Mouse (Mus musculus) hindbrain, embryonic 14.5 days (tissue): ENCODE results near the gene Peak1. TPM values are rescaled to one million over a fixed set of nuclear protein-coding genes. Genes with fewer than 3 reads are reported as not detected.
"Not testable (repeated sequence)": the region's sequence is repeated elsewhere in the genome, so short reads cannot be mapped to it uniquely, and the experiment has no call there.

Source experiments
- ATAC-seq: fragments of 200-750 bp; cut with Nextera tagmentation; 2 replicates; pipeline ENCODE4 v1.8.0; 2017; ENCODE audit warnings: moderate number of reproducible peaks, mild to moderate bottlenecking, moderate TSS enrichment, moderate library complexity; ENCODE audit not compliant: low FRiP score
- DNase-seq: peaks from one replicate; pipeline ENCODE4 v3.0.0-alpha.2; 2015; ENCODE audit warnings: low spot score
- H3K27ac ChIP-seq: fragments of 300-500 bp; sonication (generic); 2 replicates; pipeline ENCODE4 v1.5.1; 2014; ENCODE audit warnings: mild to moderate bottlenecking, moderate library complexity
- H3K27me3 ChIP-seq: fragments of 300-500 bp; sonication (generic); 2 replicates; pipeline ENCODE4 v1.6.1; 2014; ENCODE audit warnings: mild to moderate bottlenecking, low read length, mixed read lengths; ENCODE audit not compliant: control insufficient read depth, insufficient read depth
- H3K36me3 ChIP-seq: fragments of 300-500 bp; sonication (generic); replicated peaks from 2 replicates; pipeline ENCODE4 v1.6.1; 2014; ENCODE audit not compliant: control insufficient read depth, insufficient read depth
- H3K4me1 ChIP-seq: fragments of 300-500 bp; sonication (generic); replicated peaks from 2 replicates; pipeline ENCODE4 v1.6.1; 2014; ENCODE audit warnings: antibody characterized with exemption, low read length, mixed read lengths; ENCODE audit not compliant: control insufficient read depth, insufficient read depth
- H3K4me2 ChIP-seq: fragments of 300-500 bp; sonication (generic); replicated peaks from 2 replicates; pipeline ENCODE4 v1.6.1; 2014; ENCODE audit warnings: mild to moderate bottlenecking, moderate library complexity
- H3K4me3 ChIP-seq: fragments of 300-500 bp; sonication (generic); replicated peaks from 2 replicates; pipeline ENCODE4 v1.5.1; 2014; ENCODE audit warnings: mild to moderate bottlenecking, low read length
- H3K9ac ChIP-seq: fragments of 300-500 bp; sonication (generic); 2 replicates; pipeline ENCODE4 v1.6.1; 2014
- H3K9me3 ChIP-seq: fragments of 300-500 bp; sonication (generic); 2 replicates; pipeline ENCODE4 v1.6.1; 2016; ENCODE audit warnings: low read length; ENCODE audit not compliant: control insufficient read depth
- WGBS: fragments of 180-500 bp; shearing (Covaris S2); extraction: QIAGEN DNeasy Blood & Tissue Kit; methylation state at CpG from one replicate; pipeline ENCODE4 v1.1.7; 2014; 5-methylcytosine and 5-hydroxymethylcytosine counted together
- polyA plus RNA-seq: library from polyadenylated mRNA; unstranded; fragments of >200 nt; fragmentation: Nextera tagmentation; extraction: Ambion mirVana; gene quantifications from 2 replicates; pipeline ENCODE4 v1.2.1, GENCODE M21; 2014

Peak1 gene
- polyA plus RNA-seq, 1 experiment from 2014 or later, result 7.7 TPM

- Histone ChIP-seq H3K4me2 (no peak overlapping the region), H3K9ac (no peak overlapping the region), H3K27me3 (no peaks in the 10 kb centered on the region), H3K27ac (no peak overlapping the region), H3K9me3 (no peaks in the 10 kb centered on the region), H3K4me3 (no peak overlapping the region), H3K36me3 (0 out of 2 replicates have a peak, but pooled peaks cover 3% of the 10 kb centered on the region), H3K4me1 (no peaks in the 10 kb centered on the region)
- no peak for DNase-seq
- no peak for ATAC-seq
- 90% methylated on average over 2 of the region's 2 CpGs for WGBS
These were observed 35.4 kb upstream of the Peak1 start for GRCm38 (mm10) chr9:56453038-56453815.

- no peaks in the 10 kb centered on the region for H3K27me3 ChIP-seq
- no peak overlapping the region for H3K4me2 ChIP-seq
- no peaks in the 10 kb centered on the region for H3K9me3 ChIP-seq
- no peak for ATAC-seq
- WGBS, result 80% methylated on average over 6 of the region's 6 CpGs
- no peaks in the 10 kb centered on the region for H3K4me1 ChIP-seq
- 0 out of 2 replicates have a peak, but pooled peaks cover 3% of the 10 kb centered on the region for H3K36me3 ChIP-seq
- H3K4me3 ChIP-seq, result no peak overlapping the region
- H3K27ac ChIP-seq, result no peak overlapping the region
- no peak for DNase-seq
- no peak overlapping the region for H3K9ac ChIP-seq
These were observed 33.7 kb upstream of the Peak1 start for GRCm38 (mm10) chr9:56451570-56451969.

- no peak overlapping the region for H3K4me3 ChIP-seq
- ATAC-seq (no peak), DNase-seq (no peak)
- no peaks in the 10 kb centered on the region for H3K36me3 ChIP-seq
- H3K27ac ChIP-seq, result no peak overlapping the region
- H3K4me1 ChIP-seq, result no peaks in the 10 kb centered on the region
- no peak overlapping the region for H3K4me2 ChIP-seq
- no peaks in the 10 kb centered on the region for H3K27me3 ChIP-seq
- H3K9me3 ChIP-seq, result no peaks in the 10 kb centered on the region
- WGBS, result 81% methylated on average over 7 of the region's 7 CpGs
- H3K9ac ChIP-seq, result no peak overlapping the region
These were observed 21.8 kb upstream of the Peak1 start for GRCm38 (mm10) chr9:56439699-56440098.

- H3K9me3 ChIP-seq, ATAC-seq, H3K27ac ChIP-seq, H3K9ac ChIP-seq, H3K36me3 ChIP-seq, H3K4me1 ChIP-seq, H3K27me3 ChIP-seq, H3K4me2 ChIP-seq, H3K4me3 ChIP-seq, DNase-seq: not testable (repeated sequence)
- 94% methylated on average over 20 of the region's 29 CpGs for WGBS
These were observed 19.5 kb upstream of the Peak1 start for GRCm38 (mm10) chr9:56437300-56437892.

GRCm38 (mm10) chr9:56435821-56436526 lies 18.1 kb upstream of the Peak1 start:
- no peaks in the 10 kb centered on the region for H3K27me3 ChIP-seq
- no peak overlapping the region for H3K4me3 ChIP-seq
- WGBS, result 80% methylated on average over 5 of the region's 5 CpGs
- H3K9me3 ChIP-seq, result no peaks in the 10 kb centered on the region
- no peak overlapping the region for H3K9ac ChIP-seq
- DNase-seq (no peak), ATAC-seq (no peak)
- H3K4me1 ChIP-seq, result no peaks in the 10 kb centered on the region
- no peaks in the 10 kb centered on the region for H3K36me3 ChIP-seq
- no peak overlapping the region for H3K27ac ChIP-seq
- no peak overlapping the region for H3K4me2 ChIP-seq

- H3K4me2 ChIP-seq, result no peak overlapping the region
- 87% methylated on average over 4 of the region's 4 CpGs for WGBS
- no peak overlapping the region for H3K9ac ChIP-seq
- no peak overlapping the region for H3K27ac ChIP-seq
- no peak for ATAC-seq
- peaks cover 29% of the 10 kb centered on the region for H3K4me1 ChIP-seq
- no peaks in the 10 kb centered on the region for H3K36me3 ChIP-seq
- H3K27me3 ChIP-seq, result no peaks in the 10 kb centered on the region
- H3K9me3 ChIP-seq, result no peaks in the 10 kb centered on the region
- no peak for DNase-seq
- H3K4me3 ChIP-seq, result no peak overlapping the region
These were observed 7.0 kb upstream of the Peak1 start for GRCm38 (mm10) chr9:56424861-56425260.

- ATAC-seq (no peak), DNase-seq (no peak)
- no peak overlapping the region for H3K27ac ChIP-seq
- H3K9ac ChIP-seq, result no peak overlapping the region
- H3K4me1 ChIP-seq, result peaks cover 39% of the 10 kb centered on the region
- H3K27me3 ChIP-seq, result no peaks in the 10 kb centered on the region
- H3K4me2 ChIP-seq, result no peak overlapping the region
- H3K9me3 ChIP-seq, result no peaks in the 10 kb centered on the region
- H3K36me3 ChIP-seq, result no peaks in the 10 kb centered on the region
- WGBS, result 83% methylated on average over 5 of the region's 5 CpGs
- H3K4me3 ChIP-seq, result no peak overlapping the region
These were observed 4.1 kb upstream of the Peak1 start for GRCm38 (mm10) chr9:56421991-56422390.

GRCm38 (mm10) chr9:56420892-56421601 lies 3.2 kb upstream of the Peak1 start:
- no peak overlapping the region for H3K9ac ChIP-seq

GRCm38 (mm10) chr9:56420236-56420635 lies 2.4 kb upstream of the Peak1 start:
- WGBS, result 90% methylated on average over 1 of the region's 1 CpGs
- H3K4me3 ChIP-seq, result no peak overlapping the region
- DNase-seq (no peak), ATAC-seq (no peak)
- H3K4me2 ChIP-seq, result 0 out of 2 replicates have a peak overlapping the region, but pooled peaks have one; percentile 6
- H3K36me3 ChIP-seq, result no peaks in the 10 kb centered on the region
- no peak overlapping the region for H3K27ac ChIP-seq
- H3K4me1 ChIP-seq, result peaks cover 41% of the 10 kb centered on the region
- H3K9me3 ChIP-seq, result no peaks in the 10 kb centered on the region
- no peaks in the 10 kb centered on the region for H3K27me3 ChIP-seq
- no peak overlapping the region for H3K9ac ChIP-seq

More at GRCm38 (mm10) chr9:56420892-56421601, 3.2 kb upstream of the Peak1 start:
- ATAC-seq (no peak), DNase-seq (no peak)
- H3K4me1 ChIP-seq, result peaks cover 41% of the 10 kb centered on the region
- WGBS, result 87% methylated on average over 9 of the region's 9 CpGs
- no peaks in the 10 kb centered on the region for H3K36me3 ChIP-seq
- no peak overlapping the region for H3K27ac ChIP-seq
- H3K4me3 ChIP-seq, result no peak overlapping the region
- 0 out of 2 replicates have a peak overlapping the region, but pooled peaks have one; percentile 28 for H3K4me2 ChIP-seq
- H3K9me3 ChIP-seq, result no peaks in the 10 kb centered on the region
- no peaks in the 10 kb centered on the region for H3K27me3 ChIP-seq
